Mouse (Mus musculus) stomach, postnatal 0 days (tissue): ENCODE results near the gene Cnnm4. TPM values are rescaled to one million over a fixed set of nuclear protein-coding genes. Genes with fewer than 3 reads are reported as not detected.

Experiments used
- ATAC-seq: fragments of 200-750 bp; cut with Nextera tagmentation; 2 replicates; pipeline ENCODE4 v1.8.0; 2017; ENCODE audit not compliant: low FRiP score, low TSS enrichment
- DNase-seq: peaks from one replicate; pipeline ENCODE4 v3.0.0-alpha.2; 2016; ENCODE audit warnings: low spot score
- H3K27ac ChIP-seq: fragments of 300-500 bp; sonication (generic); replicated peaks from 2 replicates; pipeline ENCODE4 v1.5.1; 2014; ENCODE audit warnings: mild to moderate bottlenecking, control low read depth
- H3K27me3 ChIP-seq: fragments of 300-500 bp; sonication (generic); 2 replicates; pipeline ENCODE4 v1.6.1; 2014; ENCODE audit warnings: low read length; ENCODE audit not compliant: control insufficient read depth, insufficient read depth
- H3K36me3 ChIP-seq: fragments of 300-500 bp; sonication (generic); 2 replicates; pipeline ENCODE4 v1.6.1; 2014; ENCODE audit warnings: low read length, mixed read lengths; ENCODE audit not compliant: control insufficient read depth, insufficient read depth
- H3K4me1 ChIP-seq: fragments of 300-500 bp; sonication (generic); replicated peaks from 2 replicates; pipeline ENCODE4 v1.6.1; 2014; ENCODE audit warnings: antibody characterized with exemption; ENCODE audit not compliant: control insufficient read depth, insufficient read depth
- H3K4me2 ChIP-seq: fragments of 300-500 bp; sonication (generic); replicated peaks from 2 replicates; pipeline ENCODE4 v1.6.1; 2014; ENCODE audit warnings: low read depth, mild to moderate bottlenecking, control low read depth, moderate library complexity
- H3K4me3 ChIP-seq: fragments of 300-500 bp; sonication (generic); 2 replicates; pipeline ENCODE4 v1.5.1; 2014; ENCODE audit warnings: low read depth, low read length, control low read depth
- H3K9ac ChIP-seq: fragments of 300-500 bp; sonication (generic); 2 replicates; pipeline ENCODE4 v1.6.1; 2014; ENCODE audit warnings: mild to moderate bottlenecking, low read length, control low read depth, mixed read lengths
- H3K9me3 ChIP-seq: fragments of 300-500 bp; sonication (generic); 2 replicates; pipeline ENCODE4 v1.6.1; 2016; ENCODE audit warnings: low read length; ENCODE audit not compliant: control insufficient read depth
- CTCF ChIP-seq: IDR thresholded peaks from 2 replicates; pipeline ENCODE4 v1.5.1; 2016; ENCODE audit warnings: antibody characterized with exemption, low read depth, mild to moderate bottlenecking, moderate library complexity
- EP300 ChIP-seq: optimal IDR thresholded peaks from 2 replicates; pipeline ENCODE3; 2016; ENCODE audit warnings: antibody characterized with exemption
- WGBS: fragments of 180-500 bp; shearing (Covaris S2); extraction: QIAGEN DNeasy Blood & Tissue Kit; methylation state at CpG from one replicate; pipeline ENCODE4 v1.1.7; 2014; 5-methylcytosine and 5-hydroxymethylcytosine counted together
- polyA plus RNA-seq: library from polyadenylated mRNA; unstranded; fragments of >200 nt; fragmentation: Nextera tagmentation; extraction: Ambion mirVana; gene quantifications from 2 replicates; pipeline ENCODE4 v1.2.1, GENCODE M21; 2015

Cnnm4 gene
- polyA plus RNA-seq, 1 experiment from 2014 or later = 18.2 TPM

GRCm38 (mm10) chr1:36501261-36501660 lies 29.8 kb downstream of the Cnnm4 start:
- no peaks in the 10 kb centered on the region for H3K9me3 ChIP-seq
- peak; percentile 84 for DNase-seq
- peaks cover 2% of the 10 kb centered on the region; the same call in 1 of the 2 replicates for H3K36me3 ChIP-seq
- no peak overlapping the region for H3K27ac ChIP-seq
- no peaks in the 10 kb centered on the region for H3K27me3 ChIP-seq
- no peak overlapping the region for H3K4me3 ChIP-seq
- TF ChIP-seq EP300 (no peak), CTCF (peak; percentile 96)
- no peak overlapping the region for H3K9ac ChIP-seq
- whole genome bisulfite sequencing = 4% methylated on average over 3 of the region's 3 CpGs
- no peaks in the 10 kb centered on the region for H3K4me1 ChIP-seq
- H3K4me2 ChIP-seq = no peak overlapping the region
- peak; percentile 52 for ATAC-seq

- no peak overlapping the region for H3K9ac ChIP-seq
- WGBS = 60% methylated on average over 5 of the region's 5 CpGs
- no peaks in the 10 kb centered on the region for H3K9me3 ChIP-seq
- no peak overlapping the region for H3K4me3 ChIP-seq
- H3K27me3 ChIP-seq = no peaks in the 10 kb centered on the region
- H3K4me1 ChIP-seq = no peaks in the 10 kb centered on the region; the same call in 1 of the 2 replicates
- no peaks in the 10 kb centered on the region for H3K36me3 ChIP-seq
- TF ChIP-seq EP300 (no peak), CTCF (no peak)
- DNase-seq (no peak), ATAC-seq (no peak)
- no peak overlapping the region for H3K4me2 ChIP-seq
- no peak overlapping the region for H3K27ac ChIP-seq
Observed at GRCm38 (mm10) chr1:36508238-36508637, 36.8 kb downstream of the Cnnm4 start.

- H3K4me1 ChIP-seq = peaks cover 2% of the 10 kb centered on the region; the same call in 1 of the 2 replicates
- H3K4me3 ChIP-seq = peak within 1 kb of the TSS; percentile 98
- DNase-seq (peak; percentile 100), ATAC-seq (peak; percentile 98)
- no peaks in the 10 kb centered on the region for H3K9me3 ChIP-seq
- H3K27ac ChIP-seq = peak within 1 kb of the TSS; percentile 98
- H3K27me3 ChIP-seq = no peaks in the 10 kb centered on the region
- H3K9ac ChIP-seq = peak within 1 kb of the TSS; percentile 96
- TF ChIP-seq EP300 = peak; percentile 94
- peak; percentile 65 for TF ChIP-seq CTCF
- WGBS = 2% methylated on average over 50 of the region's 51 CpGs
- H3K4me2 ChIP-seq = peak within 1 kb of the TSS; percentile 96
- no peaks in the 10 kb centered on the region for H3K36me3 ChIP-seq
Observed at GRCm38 (mm10) chr1:36511289-36512021, 40.0 kb downstream of the Cnnm4 start, which contains the start of gene Cnnm3. TSS of gene Cnnm3 (plus strand) at chr1:36511867.

GRCm38 (mm10) chr1:36512089-36512965 lies 40.9 kb downstream of the Cnnm4 start:
- Histone ChIP-seq H3K4me1 (peaks cover 2% of the 10 kb centered on the region; the same call in 1 of the 2 replicates), H3K9me3 (no peaks in the 10 kb centered on the region), H3K4me3 (peak overlapping the region; percentile 98), H3K27me3 (no peaks in the 10 kb centered on the region), H3K36me3 (no peaks in the 10 kb centered on the region), H3K4me2 (peak overlapping the region; percentile 96), H3K9ac (peak overlapping the region; percentile 96), H3K27ac (peak overlapping the region; percentile 98)
- ATAC-seq (peak; percentile 59), DNase-seq (peak; percentile 71)
- TF ChIP-seq CTCF = peak; percentile 23; the same call in 1 of the 2 replicates
- no peak for TF ChIP-seq EP300
- under 1% methylated on average over 64 of the region's 126 CpGs for WGBS

- H3K36me3 ChIP-seq = peaks cover 4% of the 10 kb centered on the region; the same call in 1 of the 2 replicates
- peak overlapping the region; percentile 98 for H3K4me3 ChIP-seq
- H3K9me3 ChIP-seq = no peaks in the 10 kb centered on the region
- H3K27ac ChIP-seq = no peak overlapping the region; the same call in 1 of the 2 replicates
- no peaks in the 10 kb centered on the region for H3K27me3 ChIP-seq
- TF ChIP-seq EP300 (no peak), CTCF (no peak)
- H3K4me1 ChIP-seq = peaks cover 2% of the 10 kb centered on the region; the same call in 1 of the 2 replicates
- peak overlapping the region; percentile 96 for H3K9ac ChIP-seq
- ATAC-seq (no peak), DNase-seq (no peak)
- WGBS = 3% methylated on average over 16 of the region's 16 CpGs
- peak overlapping the region; percentile 96 for H3K4me2 ChIP-seq
Observed at GRCm38 (mm10) chr1:36512966-36513280, 41.5 kb downstream of the Cnnm4 start.
